Mouse (Mus musculus) kidney, adult 11 months (tissue): ENCODE measurements around the gene Ttc26.
"Not testable (repeated sequence)": the region's sequence is repeated elsewhere in the genome, so short reads cannot be mapped to it uniquely, and the experiment has no call there.

Source experiments
- DNase-seq: peaks from one replicate; pipeline ENCODE4 v3.0.0; 2022

Gene Ttc26

DNA sequence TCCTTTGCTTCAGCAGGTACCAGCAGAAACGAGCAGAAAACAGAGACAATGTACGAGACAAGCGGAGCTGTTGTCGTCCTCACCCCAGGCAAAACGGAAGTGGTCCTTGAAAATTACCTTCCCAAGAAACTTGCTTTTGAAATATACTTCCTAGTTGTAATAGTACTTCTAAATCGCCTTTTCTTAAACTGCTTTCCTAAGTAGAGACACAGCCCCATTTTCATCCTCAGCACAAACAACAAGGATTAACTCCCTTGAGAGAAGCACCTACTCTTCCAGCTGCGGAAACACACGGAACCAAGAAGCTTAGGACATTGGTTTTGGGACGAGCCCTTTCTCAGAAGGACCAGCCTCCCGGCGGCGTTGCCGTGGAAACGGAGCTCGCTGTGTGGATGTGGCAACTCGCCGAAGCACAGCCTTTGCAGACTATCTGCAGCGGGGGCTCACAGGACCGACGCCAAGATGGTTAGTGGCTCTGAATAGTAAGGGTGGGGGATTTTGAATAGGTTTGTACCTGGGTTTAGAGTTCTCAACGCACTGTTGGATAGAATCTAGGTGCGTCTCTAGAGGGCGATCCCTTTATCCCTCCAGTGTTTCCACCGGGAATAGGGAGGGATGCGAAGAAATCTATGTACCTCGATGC is at the start of gene Ttc26:
TSS of gene Ttc26 (plus strand) at position 341 of the 643 bp plus-strand sequence.
- DNase-seq, result peak; percentile 74

DNA sequence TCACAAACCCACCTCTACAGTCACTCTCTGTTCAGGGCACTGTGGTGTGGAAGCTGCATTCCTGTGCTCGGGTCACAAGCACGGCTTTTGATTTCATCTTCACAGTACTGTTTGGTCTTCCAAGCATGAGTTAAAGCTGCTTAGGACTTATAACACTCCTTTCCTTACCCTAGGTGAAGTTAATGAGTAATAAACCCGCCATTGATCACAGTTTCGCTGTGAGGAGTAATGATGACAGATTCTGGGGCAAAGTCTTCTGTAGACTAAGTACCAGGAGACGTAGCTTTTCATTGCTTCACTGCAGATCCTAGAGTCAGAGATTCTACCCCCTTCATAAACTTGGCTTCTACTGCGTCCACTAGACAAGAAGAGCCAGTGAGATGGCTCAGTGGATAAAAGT is 46.0 kb upstream of the Ttc26 start:
- DNase-seq, result no peak

DNA sequence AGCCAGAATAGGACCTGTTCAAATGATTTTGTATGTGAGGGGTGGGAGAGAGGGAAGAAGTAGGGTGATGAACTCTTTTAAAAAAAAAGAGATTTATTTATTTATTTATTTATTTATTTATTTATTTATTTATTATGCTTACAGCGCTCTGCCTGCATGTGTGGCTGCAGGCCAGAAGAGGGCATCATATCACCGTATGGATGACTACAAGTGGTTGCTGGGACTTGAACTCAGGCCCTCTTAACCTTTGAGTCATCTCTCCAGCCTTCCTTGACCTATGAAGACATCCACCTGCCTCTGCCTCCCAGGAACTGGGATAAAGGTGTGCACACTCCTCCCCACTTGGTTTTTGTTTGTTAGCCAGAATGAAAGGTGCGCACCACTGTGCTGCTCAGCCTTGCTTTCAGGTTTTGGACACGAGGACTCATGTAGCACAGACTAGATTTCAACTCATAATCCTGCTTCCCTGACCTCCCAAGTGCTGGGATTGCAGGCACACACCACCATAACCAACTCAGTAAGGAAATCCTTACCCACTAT is 44.0 kb upstream of the Ttc26 start:
- DNase-seq, result no peak

DNA sequence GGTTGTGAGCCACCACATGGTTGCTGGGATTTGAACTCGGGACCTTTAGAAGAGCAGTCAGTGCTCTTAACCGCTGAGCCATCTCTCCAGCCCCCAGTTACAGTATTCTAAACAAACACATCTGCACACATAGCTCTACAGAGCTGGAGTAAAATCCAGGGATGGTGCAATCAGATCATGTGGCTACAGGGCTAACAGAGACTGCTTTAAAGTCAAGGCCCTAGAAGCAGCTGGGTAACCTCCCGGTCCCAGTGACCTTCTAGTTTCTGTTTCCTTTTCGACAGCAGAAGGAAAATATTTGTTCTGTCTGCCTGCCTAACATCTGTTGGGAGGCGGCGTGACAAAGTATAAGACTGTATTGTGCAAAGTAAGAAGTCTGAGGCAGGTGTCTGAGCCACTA is 43.3 kb upstream of the Ttc26 start:
- DNase-seq, result peak; percentile 25

DNA sequence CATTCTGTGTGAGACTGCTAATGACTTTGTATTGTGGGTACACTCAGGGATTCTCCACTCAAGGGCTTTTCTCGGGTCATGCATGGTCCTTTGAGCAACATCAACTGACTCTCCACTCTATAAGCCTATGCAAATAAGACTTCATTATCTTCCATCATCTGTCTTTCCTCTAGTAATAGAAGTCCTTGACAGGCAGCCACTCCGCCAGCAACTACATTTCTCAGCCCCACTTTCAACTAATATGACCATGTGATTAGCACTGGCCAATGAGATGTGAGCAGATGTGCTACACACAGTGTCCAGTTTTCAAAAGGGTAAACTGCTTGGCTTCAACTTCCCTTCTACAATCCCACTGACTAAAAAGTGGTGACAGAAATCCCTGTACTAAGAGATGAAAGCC is 42.2 kb upstream of the Ttc26 start:
- no peak for DNase-seq

DNA sequence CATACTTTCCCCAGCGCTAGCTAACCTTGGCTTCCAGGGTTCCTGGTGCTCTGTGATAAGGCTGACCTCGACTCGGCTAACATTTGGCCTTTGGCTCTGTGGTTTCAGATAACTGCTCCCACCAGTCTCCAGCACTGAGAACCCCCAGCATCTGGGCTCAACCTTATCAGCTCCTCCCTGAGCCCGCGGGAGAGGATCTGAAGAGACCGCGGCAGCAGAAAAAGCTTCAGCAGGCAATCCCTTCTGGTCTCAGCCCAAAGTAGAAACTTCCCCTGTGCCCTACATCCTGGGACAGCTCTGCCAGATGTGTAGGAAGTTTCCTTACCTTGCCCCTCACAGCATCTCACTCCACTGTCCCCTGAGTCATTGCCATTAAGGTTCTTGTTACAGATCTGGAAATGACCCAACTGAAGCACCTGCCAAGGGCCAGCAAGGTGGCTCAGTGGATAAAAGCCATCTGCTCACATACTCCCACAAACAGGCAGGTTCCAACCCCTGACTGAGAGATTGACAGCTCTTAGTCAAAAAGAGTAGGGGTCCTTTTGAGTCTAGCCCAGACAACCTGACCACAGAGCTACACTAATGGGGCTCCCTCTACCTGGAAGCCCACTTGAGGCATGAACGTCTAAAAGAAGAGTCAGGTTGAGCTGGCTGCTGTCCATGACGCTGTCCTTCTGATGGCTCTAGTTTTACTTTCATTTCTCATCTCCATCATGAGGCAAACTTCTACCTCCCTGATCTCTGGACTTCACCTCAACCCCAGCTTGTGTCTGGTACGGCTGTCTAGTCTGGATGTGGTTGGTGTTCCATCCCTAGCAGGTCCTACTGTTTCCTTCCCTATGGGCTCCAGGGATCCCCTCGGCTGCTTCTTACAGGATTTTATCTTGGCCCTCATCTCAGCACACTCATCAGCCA is 39.3 kb upstream of the Ttc26 start:
- DNase-seq, result no peak

DNA sequence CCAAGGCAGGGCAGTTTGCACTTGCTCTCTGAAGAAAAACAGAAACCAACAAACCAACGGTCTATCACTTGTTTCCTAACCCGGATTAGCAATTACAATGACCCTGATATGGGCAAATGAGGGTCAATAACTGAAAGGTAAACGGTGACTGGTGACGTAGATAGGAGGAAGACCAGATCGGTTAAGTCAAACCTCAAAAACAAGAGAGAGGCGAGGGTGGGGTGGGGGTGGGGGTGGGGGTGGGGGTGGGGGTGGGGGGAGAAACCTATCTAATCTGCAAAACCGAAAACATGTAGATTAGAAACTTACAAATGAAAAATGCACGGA is 38.6 kb upstream of the Ttc26 start:
- no peak for DNase-seq

DNA sequence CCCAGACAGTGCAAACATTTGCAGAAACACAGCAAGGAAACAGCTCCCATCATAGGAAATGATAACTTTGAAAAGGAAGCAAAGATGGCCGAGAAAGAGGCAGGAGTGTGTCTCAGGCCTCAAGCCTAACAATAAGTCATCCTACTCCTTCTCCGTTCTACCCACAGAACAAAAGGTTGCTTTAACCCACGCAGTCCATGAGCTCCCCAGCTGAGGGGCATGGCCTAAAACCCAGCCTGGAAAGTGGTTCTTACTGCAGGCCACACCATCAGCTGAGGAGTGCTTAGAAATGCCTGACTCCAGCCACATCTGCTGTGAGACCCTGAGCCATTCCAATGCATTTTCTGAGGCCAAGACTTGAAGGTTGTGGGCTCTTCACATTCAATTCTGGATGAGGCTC is 37.7 kb upstream of the Ttc26 start:
- DNase-seq, result no peak

DNA sequence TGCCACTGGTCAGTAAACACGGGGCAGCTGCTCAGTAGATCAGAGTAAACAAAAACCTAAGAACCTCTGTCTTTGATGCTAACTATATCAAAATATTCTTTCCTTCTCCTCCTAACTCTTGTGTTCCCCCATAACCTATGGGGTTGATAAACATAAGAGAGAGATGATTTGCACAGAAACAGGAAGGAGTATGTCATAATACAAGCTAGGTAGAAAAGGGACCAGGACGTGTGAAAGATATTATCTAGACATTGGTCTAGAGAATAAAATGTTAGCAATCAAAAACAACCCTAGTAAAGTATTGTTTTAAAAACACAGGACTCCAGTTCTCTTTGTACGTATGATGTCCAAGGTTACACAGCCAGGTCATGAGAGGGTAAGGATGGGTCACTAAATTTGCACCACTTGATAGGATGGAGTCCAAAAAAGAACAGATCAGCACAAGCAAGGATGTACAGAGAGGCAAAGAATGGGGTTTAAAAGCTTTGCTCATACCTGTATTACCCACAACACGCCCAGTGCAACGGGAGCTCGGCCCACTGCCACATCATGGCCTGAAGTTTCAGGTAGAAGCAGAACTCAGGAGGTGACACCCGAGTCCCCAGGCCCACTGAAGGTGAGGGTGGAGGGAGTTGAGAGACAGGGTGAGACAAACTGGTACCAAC is 37.1 kb upstream of the Ttc26 start:
- DNase-seq, result no peak

DNA sequence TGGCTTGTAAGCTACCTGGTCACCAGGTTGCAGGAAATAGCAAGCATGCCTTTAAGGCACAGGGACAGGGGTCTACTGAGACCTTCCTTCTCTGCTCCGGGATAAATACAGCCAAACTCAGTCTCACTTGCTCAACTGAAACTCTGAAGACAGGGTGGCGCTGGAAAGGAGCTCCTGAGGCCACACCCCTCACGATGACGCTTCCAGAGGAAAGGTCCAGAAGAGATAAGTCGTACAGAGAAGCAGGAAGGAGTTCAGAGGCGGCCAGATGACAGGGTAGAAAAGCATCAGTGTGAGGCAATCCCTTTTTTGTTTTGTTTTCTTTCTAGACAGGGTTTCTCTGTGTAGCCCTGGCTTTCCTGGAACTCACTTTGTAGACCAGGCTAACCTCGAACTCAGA is 35.5 kb upstream of the Ttc26 start:
- peak; percentile 13 for DNase-seq

DNA sequence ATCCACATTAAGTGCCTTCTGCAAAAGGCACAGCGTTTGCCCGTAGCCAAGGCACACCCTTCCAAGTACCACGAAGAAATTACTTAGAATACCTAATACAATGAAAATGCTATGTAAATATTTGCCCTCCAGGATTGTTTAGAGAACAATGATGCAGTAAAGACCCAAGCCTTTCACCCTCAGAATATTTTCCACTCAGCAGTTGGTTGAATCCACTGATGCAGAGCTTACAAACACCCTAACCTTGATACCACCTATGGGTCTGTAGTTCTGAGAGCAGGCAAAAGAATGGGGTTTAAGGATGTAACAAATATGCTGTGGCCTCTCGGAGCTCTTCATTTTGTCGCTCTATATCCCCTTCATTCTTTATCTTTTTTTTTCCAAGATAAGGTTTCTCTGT is 33.4 kb upstream of the Ttc26 start:
- no peak for DNase-seq

DNA sequence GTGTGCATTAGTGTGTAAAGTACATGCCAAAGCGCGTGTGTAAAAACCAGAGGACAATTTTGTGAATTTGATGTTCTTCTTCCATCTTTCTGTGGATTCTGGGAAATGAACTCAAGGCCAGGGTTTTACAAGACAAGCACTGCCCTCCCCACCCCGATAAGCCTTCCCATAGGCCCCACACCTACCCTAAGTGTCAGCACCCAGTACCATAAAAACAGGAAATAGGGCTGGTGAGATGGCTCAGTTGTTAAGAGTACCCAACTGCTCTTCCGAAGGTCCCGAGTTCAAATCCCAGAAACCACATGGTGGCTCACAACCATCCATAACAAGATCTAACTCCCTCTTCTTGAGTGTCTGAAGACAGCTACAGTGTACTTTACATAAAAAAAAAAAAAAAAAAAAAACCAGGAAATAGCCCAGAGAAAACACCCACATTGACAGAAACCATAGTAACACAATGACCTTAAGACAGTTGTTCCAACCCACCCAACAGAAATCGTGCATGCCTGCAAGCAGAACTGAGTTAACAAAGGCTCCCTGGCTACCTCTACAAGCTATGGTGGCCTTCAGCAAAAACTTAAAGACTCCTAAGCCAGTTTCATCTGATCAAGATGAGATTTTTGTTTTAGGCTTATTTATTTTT is 32.3 kb upstream of the Ttc26 start:
- DNase-seq, result no peak

DNA sequence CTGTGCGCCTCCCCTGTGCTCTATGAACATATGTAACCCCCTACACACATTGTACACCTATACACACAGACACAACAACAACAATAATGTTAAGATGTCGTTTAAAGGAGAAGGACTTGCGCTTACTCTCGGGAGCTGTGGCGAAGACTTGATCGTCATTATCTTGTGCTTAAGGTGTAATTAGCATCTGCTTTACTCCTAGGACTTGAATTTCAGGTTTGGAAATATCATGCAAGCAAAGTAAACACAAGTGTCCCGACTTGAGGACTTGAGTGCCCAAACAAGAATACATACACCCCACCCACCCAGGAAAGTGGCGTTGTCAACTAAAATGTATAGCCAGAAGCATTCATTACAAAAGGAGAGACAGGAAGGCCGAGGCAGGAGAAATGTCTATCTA is 31.5 kb upstream of the Ttc26 start:
- no peak for DNase-seq

DNA sequence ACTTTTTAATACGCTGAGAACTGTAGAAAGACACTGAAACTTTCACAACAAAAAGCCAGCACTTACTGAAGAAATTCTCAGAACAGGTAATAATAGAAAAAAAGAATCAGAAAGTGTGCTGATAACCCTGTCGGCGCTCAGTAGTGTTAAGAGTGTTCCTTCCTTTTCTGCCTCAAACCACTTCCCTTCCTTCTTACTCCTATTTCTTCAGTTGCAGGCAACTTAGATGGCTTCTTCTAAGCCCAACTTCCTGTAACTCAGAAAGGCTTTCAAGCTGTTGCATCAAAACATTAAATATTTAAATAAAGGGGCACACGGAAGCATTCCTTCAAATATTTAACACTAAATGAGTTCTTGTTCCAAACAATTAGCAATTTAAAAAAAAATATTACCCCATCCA is 29.3 kb upstream of the Ttc26 start:
- DNase-seq, result no peak

DNA sequence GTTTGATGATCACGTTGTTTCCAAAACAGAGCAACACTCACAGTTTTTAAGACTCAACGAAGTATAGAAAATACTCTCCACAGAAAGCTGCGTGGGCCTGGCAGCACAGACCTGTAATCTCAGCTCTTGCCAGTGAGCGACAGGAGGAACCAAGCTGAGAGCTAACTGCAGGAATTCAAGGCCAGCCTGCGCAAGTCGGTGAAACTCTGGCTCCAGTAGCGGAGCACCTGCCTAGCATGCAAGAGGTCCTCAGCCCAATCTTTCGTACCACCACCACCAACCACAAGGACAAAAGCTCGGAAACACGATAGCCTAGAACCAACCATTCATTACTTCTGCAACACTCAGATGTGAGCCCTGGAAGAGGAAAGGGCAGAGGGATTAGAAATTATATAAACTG is 28.8 kb upstream of the Ttc26 start:
- no peak for DNase-seq

DNA sequence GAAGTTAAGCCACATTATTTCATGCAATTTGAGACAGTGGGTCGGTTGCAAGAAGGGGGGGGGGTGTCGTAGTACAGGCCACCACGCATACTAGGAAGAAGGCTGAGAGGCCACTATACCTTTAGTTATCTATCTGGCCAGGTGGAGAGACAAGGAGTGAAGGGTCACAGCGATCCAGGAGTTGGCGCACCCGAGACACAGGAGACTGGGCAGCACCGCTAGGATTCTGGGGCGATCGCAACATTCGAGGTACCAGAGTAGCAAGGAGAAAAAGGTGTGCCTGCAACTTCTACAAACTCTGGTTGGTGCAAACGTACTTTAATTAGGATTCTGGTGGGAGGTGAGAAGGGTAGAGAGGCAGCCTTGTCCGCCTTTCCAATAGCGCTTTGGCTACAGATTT is 28.1 kb upstream of the Ttc26 start:
- DNase-seq, result no peak

DNA sequence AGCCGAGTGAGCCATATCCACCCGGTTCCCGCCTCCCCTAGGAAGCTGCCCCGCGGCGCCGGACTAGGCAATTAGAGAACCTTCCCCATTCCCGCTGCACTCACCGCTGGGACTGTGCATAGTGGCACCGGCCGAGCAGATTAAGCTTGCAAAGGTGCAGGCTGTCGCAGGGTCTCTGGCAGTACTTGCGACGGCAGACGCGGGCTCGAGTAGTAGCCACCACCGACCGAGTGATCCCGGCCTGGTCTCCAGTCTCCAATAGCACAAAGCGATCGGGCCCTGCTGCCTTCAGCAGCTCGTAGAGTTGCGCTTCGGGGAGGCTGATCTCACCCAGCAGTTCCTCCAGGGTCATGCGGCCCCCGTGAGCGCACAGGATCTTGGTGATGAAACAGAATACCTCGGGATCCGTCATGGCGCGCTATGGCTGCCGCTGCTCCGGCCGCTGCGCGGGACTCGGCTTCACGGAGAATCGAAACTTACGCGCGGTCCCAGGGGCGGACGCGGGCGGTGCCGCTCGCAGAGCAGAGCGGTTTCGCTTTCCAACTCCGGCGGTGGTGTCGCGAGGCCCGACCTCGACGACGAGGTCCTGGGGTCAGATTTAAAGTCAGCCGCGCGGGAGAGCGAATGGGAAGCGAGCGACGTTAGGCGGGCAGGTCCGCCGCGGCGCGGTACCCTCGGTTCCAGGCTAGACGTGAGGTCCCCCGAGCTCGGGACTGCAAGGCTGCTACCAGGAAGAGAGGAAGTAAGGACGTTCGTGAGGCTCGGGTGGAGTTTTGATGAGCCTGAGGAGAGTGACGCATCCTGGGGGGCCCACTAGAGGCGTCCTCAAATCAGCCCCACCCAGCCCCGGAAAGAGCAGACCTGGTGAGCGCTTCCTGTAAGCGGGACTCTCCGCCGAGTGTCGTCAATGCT is 27.2 kb upstream of the Ttc26 start, which contains the start of gene Zc3hav1:
TSS of gene Zc3hav1 (minus strand) at position 793 of the 912 bp plus-strand sequence.
- DNase-seq, result peak; percentile 77

DNA sequence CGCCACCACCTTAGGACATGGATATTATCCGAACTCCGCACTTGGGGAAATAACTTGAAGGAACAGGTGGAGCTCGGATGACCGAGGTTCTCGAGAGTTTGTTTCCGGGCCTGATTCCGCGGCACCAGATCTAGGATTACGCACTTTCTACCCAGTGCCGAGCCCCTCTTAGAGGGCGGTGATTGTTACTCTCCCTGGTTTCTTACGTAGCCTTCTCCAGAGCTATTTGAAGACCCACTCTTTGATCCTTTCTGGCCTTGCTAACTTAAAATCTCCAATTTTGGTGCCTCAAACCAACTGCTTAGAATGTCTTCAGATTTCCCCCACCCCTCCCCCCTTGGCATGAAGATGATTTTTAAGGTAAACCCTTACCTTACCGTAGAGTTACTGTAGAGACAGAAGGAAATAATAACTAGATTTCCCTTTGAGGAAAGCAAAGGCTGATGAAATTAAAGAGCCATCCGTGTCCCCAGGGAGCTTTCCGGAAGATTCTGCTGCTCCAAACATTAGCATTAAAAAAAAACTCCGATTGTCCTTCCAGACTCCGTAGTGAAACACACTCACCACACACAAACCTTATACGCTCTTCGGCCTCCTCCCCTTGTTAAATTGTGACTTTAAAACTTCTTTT is 26.4 kb upstream of the Ttc26 start:
- no peak for DNase-seq

DNA sequence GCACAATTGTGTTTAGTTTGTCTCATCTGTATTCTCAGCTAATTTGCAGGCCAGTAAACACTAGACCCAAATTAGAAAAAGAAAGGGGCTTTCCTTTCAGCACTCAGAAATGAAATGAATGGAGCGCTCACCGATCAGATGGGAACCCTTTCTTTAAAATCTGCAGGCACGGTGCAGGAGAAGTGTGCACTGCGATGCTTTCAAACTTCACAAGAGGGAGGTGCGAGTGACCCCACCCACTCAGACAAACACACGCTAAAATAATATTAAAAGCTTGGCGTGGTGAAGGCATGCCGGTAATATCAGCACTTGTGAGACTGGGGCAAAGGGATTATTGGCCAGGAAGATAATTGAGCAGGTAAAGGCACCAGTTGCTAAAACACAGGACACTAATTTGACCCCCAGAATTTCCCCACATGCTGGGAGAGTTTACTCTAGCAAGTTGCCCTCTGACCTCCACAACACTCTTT is 25.9 kb upstream of the Ttc26 start:
- no peak for DNase-seq

DNA sequence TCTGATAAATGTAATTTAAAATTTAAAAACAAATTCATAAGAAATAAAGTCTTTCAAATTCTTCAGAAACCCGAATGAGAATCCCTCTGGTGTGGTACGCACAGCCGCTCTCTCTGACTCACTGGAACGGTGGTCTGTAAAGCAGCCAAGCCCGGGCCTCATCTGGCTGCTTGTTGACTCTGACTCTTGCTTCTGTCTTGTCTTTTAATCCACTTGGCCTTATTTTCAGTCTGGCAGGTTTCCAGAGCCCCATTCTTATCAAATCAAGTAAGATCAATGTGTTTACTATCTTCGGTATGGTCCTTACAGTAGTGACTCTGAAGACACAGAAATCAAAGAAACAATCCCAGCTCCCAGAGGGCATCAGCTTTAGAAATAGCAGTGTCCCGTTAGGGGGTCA is 25.4 kb upstream of the Ttc26 start:
- no peak for DNase-seq

DNA sequence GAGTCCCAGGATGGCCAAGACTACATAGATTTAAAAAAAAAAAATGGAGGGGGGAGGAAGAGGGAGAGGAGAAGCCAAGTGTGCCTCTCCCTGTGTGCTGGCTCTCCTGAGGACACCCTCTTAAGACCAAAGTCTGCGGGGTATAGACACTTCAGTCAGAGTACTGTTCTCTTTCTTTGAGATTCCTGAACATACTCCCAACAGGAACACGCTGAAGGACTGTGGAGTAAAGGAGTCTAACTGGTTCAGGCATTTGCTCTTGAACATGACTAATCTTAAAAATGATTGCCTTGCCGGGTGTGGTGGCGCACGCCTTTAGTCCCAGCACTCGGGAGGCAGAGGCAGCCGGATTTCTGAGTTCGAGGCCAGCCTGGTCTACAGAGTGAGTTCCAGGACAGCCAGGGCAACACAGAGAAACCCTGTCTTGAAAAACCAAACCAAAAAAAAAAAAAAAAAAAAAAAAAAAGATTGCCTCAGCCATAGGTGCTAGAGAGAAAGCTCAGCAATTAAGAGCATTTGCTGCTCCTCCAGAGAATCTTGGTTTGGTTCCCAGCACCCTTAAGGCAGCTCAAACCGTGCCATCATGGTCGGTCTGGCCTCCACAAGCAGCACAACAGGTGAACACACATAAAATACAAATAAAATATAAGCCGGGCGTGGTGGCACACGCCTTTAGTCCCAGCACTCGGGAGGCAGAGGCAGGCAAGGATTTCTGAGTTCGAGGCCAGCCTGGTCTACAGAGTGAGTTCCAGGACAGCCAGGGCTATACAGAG is 24.4 kb upstream of the Ttc26 start:
- DNase-seq, result not testable (repeated sequence)
